Mouse (Mus musculus): ENCODE measurements at regions not wholly inside any gene's neighbourhood (a gene's known extent, or its start where the extent isn't known, plus 50 kb on each side); places are given as distances from the start of the nearest gene placed in this dataset.
"Not testable (repeated sequence)": the region's sequence is repeated elsewhere in the genome, so short reads cannot be mapped to it uniquely, and the experiment has no call there.

DNA sequence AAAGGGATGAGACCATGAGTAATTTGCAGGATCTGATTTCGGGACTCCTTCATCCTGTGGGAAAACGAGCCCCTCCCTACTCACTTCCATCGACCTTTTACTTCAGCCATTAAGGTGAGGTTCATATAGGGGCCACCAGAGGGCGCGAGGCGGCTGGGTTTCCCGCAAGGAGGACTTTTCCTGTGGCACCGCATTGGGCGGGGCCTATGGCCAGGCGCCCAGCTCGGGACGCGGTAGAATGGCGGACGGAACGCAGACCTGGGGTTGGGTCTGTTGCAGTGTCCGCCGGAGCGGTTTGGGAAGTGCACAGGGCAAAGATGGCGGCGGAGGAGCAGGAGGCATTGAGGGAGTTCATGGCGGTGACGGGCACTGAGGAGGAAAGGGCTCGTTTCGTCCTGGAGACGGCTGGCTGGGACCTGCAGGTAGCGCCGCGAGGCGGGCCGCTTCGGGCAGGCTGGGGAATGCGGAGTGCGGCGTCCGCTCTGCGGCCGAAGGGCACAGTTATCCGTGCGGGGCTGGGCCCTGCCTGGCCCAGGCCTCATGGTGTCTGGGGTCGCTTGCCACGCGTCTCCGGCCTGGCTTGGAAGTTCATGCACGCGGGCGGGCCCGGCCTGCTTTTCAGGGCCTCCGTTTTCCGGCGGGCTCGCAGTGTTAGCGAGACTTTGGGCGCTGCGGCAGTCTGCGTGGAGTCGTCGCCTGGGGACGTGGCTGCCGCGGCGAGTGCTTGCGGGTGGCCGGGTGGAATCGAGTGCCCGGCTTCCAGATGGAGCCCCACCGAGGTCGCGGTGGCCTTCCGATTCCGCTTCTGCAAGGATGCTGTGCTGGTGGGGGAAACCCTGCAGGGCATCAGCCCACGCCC lies 219.1 kb downstream of the Gm31371 start:
- H3K4me1 ChIP-seq (ENCODE audit: control insufficient read depth, insufficient read depth, insufficient read length, low read length); H3K27me3 ChIP-seq (ENCODE audit: control insufficient read depth, insufficient read depth, low read length); H3K36me3 ChIP-seq (ENCODE audit: control insufficient read depth, insufficient read depth, low read length): not testable (repeated sequence)
- 8% methylated on average over 69 of the region's 72 CpGs for WGBS
- peak; percentile 42 for TF ChIP-seq CTCF (IDR thresholded peaks at IDR 0.05; ENCODE audit: extremely low read depth, insufficient read length, insufficient replicate concordance, low read depth, low read length)
- TF ChIP-seq POLR2A (IDR thresholded peaks at IDR 0.05; ENCODE audit: low read depth, low read length), result peak; percentile 48; the same call in 1 of the 2 replicates
- Histone ChIP-seq H3K27ac (ENCODE audit: insufficient read depth, low read depth, low read length) (peak overlapping the region; percentile 10; the same call in 1 of the 2 replicates), H3K4me3 (ENCODE audit: low read depth, low read length) (peak overlapping the region; percentile 57)

DNA sequence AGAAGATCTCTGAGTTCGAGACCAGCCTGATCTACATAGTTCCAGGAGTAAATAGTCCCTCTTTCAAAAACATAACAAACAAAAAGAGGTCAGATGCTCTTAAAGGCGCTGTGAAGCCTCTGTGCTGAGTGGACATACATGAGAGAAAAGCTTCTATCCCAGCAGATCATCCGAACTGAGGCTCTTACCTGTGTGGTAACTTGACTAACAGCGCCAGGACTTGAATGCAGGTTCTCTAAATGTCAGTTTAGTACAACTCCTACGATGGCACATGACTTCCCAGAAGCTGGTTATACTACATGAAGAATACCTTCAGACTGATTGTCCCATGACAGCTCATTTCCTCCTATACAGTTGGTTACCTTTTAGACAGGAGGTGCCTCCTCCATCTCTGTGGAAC lies 220.4 kb downstream of the Gm31371 start:
- H3K27me3 ChIP-seq (ENCODE audit: control insufficient read depth, insufficient read depth, low read length), result not testable (repeated sequence)
- 80% methylated on average over 5 of the region's 5 CpGs for WGBS

DNA sequence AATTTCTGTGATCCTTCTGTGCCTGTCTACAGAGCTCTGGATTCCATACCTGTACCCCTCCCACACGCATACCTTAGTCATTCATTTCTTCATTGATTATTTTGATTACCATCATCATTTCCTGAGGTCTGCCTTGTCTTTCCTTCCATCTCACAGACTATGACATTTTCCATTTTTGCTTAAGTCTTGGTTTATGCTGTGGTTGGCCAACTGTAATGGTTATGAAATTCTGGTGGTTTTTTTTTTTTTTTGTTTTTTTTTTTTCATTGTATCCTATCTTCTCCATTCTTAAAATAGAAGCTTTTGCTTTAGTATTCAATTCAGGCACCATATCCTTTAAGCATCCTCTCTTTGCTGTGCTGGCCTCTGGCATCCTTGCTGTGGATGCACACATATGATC lies 227.4 kb downstream of the Gm15319 start:
- H3K27me3 ChIP-seq (ENCODE audit: control insufficient read depth, insufficient read depth, low read length), result not testable (repeated sequence)
- WGBS, result 86% methylated on average over 1 of the region's 1 CpGs

More for the DNA sequence above, 220.4 kb downstream of the Gm31371 start:
- H3K36me3 ChIP-seq (ENCODE audit: control insufficient read depth, insufficient read depth, low read length); H3K4me3 ChIP-seq (ENCODE audit: low read depth, low read length); H3K4me1 ChIP-seq (ENCODE audit: control insufficient read depth, insufficient read depth, insufficient read length, low read length); H3K27ac ChIP-seq (ENCODE audit: insufficient read depth, low read depth, low read length): not testable (repeated sequence)

DNA sequence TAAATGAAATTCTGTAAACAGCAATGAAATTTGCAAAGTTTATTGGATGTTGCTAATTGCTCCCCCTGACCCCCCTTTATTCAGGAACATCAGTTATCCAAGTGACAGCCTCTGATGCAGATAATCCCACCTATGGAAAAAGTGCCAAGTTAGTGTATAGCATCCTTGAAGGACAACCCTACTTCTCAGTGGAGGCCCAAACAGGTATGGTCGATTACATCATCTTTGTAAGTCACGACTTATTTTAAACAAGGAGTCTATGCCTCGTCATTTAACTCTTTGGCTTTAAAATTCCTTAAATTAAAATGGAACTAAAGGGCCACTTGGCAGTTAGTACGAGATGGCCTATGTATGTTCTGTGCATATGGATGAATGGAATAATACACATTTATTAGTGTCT lies 217.6 kb downstream of the Gm15319 start:
- H3K27me3 ChIP-seq (ENCODE audit: control insufficient read depth, insufficient read depth, low read length); H3K4me3 ChIP-seq (ENCODE audit: low read depth, low read length); H3K27ac ChIP-seq (ENCODE audit: insufficient read depth, low read depth, low read length); H3K36me3 ChIP-seq (ENCODE audit: control insufficient read depth, insufficient read depth, low read length); H3K4me1 ChIP-seq (ENCODE audit: control insufficient read depth, insufficient read depth, insufficient read length, low read length): not testable (repeated sequence)
- 84% methylated on average over 4 of the region's 4 CpGs for WGBS

More for the DNA sequence above, 227.4 kb downstream of the Gm15319 start:
- not testable (repeated sequence) for H3K36me3 ChIP-seq (ENCODE audit: control insufficient read depth, insufficient read depth, low read length); H3K4me1 ChIP-seq (ENCODE audit: control insufficient read depth, insufficient read depth, insufficient read length, low read length); H3K4me3 ChIP-seq (ENCODE audit: low read depth, low read length); H3K27ac ChIP-seq (ENCODE audit: insufficient read depth, low read depth, low read length)

DNA sequence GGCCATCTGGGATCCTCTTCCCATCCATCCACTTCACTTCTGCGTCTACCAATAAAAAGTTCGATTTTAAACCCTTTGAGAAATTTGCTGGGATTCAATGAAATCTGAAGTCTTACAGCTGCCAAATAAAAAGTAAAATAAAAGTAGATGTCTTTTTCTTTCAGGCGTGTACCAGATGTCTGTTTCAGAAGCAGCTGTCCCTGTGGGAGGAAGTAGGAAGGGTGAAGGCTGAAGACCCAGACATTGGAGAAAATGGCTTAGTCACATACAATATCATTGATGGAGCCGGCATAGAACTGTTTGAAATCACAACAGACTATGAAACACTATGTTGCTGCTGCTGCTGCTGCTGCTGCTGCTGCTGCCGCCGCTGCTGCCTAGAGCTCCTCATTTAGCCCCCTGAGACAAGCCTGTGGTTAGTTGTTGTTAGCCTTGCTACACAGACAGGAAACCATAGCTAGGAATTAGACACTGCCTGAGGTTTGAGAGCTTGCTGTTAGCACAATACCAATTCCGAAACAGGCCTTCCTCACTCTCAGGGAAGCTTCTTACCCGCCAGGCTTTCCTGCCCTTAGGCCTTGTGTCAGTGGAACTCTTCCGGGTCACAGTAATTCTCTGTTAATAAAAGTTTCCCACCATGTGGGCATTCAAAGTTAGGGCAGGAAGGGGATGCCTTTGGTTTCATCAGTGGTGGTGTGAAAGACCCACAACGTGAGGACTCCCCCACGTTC lies 211.5 kb downstream of the Gm15319 start:
- H3K4me3 ChIP-seq (ENCODE audit: low read depth, low read length); H3K27ac ChIP-seq (ENCODE audit: insufficient read depth, low read depth, low read length); H3K36me3 ChIP-seq (ENCODE audit: control insufficient read depth, insufficient read depth, low read length); H3K4me1 ChIP-seq (ENCODE audit: control insufficient read depth, insufficient read depth, insufficient read length, low read length); H3K27me3 ChIP-seq (ENCODE audit: control insufficient read depth, insufficient read depth, low read length): not testable (repeated sequence)
- WGBS, result 89% methylated on average over 9 of the region's 11 CpGs

DNA sequence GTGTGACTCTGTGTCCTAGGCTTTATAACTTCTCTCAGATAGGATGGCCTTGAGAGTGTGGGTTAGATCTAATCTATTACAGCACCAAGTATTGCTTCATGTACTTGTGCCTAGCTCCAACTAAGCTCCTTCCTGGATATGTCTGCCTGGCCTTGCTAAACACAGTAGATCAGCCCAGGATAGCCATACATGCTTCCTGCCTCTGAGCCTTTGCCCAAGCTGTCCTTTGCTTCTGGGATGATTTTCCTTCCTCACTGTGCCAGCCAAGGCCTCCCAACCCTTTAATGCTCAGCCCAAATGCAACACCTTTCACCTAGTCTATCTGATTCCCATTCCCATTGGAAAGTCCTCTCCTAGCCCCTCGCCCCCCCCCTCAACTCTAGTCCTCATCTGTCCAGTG lies 208.9 kb downstream of the Gm15319 start:
- 100% methylated on average over 1 of the region's 1 CpGs for WGBS
- not testable (repeated sequence) for H3K4me3 ChIP-seq (ENCODE audit: low read depth, low read length); H3K27me3 ChIP-seq (ENCODE audit: control insufficient read depth, insufficient read depth, low read length); H3K4me1 ChIP-seq (ENCODE audit: control insufficient read depth, insufficient read depth, insufficient read length, low read length); H3K27ac ChIP-seq (ENCODE audit: insufficient read depth, low read depth, low read length); H3K36me3 ChIP-seq (ENCODE audit: control insufficient read depth, insufficient read depth, low read length)

Data from small intestine, adult 2 months (tissue).